Mouse (Mus musculus) c-Kit-positive CD71-positive TER-119-negative erythroid progenitor cells, embryonic 14.5 days (primary cell): ENCODE measurements at regions not wholly inside any gene's neighbourhood (a gene's known extent, or its start where the extent isn't known, plus 50 kb on each side); places are given as distances from the start of the nearest gene placed in this dataset.
"Not testable (repeated sequence)": the region's sequence is repeated elsewhere in the genome, so short reads cannot be mapped to it uniquely, and the experiment has no call there.

Experiments
- DNase-seq: peaks from one replicate; pipeline ENCODE4 v3.0.0-alpha.2; 2013; ENCODE audit warnings: low read depth

DNA sequence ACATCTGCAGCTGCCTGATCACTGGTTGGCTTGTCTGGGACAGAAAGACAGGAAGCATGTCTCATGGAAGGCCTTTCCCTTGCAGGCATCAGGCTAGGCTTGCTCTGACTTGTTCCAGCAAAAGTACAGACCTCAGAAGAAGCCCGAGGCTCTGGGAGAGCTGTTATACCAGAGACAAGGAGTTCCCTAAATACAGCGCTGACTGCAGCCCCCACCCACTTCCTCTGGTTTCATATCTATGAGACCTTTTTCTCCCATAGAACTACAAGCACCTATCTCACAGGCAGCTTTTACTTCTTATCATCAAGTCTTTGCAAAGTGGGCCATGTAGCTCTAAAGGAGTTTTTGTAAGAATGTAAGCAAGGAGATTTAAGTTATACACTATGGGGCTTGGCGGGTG is 312.2 kb upstream of the Vmn1r3 start:
- DNase-seq, result not testable (repeated sequence)

DNA sequence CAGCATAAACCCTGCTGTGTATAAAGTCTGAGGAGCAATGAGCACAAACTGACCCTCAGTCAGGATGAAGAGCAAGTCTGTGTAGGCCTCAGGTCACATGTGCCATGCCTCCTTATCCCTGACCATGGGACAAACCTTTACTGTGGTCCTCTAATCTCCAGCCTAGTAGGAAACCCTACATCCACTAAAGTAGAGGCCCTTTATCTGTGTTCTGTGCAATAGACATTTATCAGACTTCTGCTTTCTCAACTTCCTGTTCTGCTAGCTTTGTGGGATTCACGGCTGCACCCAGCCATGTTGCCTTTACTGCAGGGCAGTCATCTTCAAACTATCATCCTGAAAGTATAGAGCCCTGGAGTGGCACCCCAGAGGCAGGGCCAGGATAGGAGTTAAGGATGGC is 310.8 kb upstream of the Vmn1r3 start:
- DNase-seq, result not testable (repeated sequence)

DNA sequence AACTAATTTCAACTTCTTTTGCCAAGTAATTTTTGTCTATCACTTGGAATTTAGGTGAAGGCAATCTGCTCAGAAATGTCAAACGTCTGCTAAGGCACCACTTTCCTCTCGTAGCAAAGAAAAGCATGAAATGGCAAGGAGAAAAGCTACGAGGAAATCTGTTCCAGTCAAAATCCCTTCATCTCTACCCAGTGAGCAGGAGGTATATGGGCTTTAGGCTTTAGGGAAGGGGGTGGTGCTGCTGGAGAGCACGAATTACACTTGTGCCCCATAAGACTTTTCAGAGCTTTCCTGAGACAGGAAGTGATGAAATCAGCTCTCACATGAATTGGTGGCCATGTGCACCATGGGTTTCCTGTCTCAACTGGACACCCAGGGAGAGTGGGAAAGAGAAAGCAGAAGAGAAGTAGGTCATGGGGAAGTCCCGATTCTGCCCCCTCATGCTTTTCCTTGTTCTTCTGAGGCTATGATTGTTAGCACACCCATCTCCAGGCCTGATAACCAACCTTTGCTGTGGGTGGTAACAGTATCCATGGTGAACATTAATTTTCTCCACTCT is 309.0 kb upstream of the Vmn1r3 start:
- DNase-seq, result not testable (repeated sequence)

DNA sequence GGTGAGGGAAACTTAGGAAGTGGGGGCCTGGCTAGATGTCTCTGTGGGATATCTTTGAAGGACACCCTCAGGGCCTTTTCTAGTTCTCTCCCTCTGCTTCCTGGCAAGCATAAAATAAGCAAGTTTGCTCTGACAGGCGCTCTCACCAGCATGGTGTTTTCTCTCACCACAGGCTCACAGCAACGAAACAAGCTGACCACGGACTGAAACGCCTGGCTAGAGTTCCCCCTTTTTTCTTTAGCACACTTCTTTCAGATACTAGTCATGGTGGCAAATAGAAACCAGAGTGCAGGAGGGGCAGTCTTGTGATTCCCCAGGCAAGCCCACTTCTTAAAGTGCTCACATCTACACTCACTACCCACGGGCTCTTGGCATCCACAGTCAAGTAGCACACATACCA is 305.7 kb upstream of the Vmn1r3 start:
- not testable (repeated sequence) for DNase-seq

DNA sequence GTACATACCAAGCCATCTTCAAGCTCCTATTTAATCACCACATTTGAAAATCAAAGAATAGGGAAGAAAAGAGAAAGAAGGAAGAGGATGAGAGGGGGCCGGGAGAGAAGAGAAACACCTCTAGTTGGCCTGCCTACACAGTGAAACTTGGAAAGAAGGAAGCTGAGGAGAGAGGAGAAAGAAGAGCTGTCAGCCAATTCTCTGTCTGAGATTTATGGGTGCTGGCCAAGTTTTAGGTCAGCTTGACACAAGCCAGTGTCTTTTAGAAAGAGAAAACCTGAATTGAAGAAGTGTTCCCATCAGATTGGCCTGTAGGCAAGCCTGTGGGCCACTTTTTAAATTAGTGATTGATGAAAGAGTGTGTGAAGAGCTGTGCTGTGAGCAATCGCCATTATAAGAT is 296.9 kb upstream of the Vmn1r3 start:
- DNase-seq, result no peak

DNA sequence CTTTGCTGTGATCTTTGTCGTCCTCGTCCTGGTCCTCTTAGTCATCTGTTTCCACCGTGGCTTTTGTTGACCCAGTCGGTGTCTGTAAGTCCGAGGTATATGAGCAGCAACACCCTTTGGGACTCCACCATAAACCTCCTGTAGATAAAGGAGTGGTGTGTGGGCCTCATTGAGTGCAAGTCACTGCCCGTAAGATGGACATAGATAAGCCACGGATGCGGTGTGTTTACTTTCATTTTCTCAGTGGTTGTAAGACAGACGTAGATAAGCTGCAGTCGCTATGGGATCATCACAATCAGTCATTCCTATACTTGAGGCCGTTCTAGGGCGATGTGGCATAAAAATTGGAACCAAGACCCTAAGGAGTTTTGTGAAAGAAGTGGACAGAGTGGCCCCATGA is 271.6 kb upstream of the Vmn1r3 start:
- DNase-seq, result no peak

DNA sequence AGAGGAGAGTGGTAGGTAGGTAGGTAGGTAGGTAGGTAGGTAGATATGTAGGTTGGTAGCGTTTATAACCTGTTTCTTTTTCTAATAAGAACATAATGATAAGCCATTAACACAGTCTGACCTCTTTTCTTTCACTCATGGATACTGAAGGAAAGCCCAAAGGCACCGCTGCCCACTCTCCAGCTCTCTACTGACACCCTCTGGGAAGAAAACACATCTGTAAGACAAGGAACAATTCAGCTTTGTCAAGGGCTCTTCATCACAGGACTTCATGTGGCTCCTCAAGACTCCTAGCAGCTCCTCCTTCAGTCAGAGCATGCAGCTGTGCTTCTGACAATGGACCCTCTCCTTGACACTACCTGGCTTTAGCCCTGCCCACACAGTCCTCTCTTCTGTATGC is 252.2 kb upstream of the Vmn1r3 start:
- DNase-seq, result not testable (repeated sequence)

DNA sequence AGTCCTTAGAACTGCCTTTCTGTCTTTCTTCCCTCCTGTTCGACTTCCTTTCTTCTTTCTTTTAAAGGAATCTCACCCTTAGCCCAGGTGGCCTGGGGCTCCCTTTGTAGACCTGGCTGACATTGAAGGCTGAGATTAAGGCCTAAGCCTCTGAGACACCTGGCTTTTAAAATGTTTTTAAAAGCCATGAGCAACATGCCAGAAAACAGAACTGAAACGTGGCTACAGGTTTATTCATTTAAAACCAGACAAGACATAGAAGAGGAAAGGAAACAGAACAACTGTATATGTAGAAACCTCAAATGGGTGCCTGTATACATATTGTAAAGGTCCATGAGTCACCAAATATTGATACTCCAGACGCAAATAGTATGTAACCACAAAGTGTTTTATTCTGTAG is 242.8 kb upstream of the Vmn1r3 start:
- no peak for DNase-seq

DNA sequence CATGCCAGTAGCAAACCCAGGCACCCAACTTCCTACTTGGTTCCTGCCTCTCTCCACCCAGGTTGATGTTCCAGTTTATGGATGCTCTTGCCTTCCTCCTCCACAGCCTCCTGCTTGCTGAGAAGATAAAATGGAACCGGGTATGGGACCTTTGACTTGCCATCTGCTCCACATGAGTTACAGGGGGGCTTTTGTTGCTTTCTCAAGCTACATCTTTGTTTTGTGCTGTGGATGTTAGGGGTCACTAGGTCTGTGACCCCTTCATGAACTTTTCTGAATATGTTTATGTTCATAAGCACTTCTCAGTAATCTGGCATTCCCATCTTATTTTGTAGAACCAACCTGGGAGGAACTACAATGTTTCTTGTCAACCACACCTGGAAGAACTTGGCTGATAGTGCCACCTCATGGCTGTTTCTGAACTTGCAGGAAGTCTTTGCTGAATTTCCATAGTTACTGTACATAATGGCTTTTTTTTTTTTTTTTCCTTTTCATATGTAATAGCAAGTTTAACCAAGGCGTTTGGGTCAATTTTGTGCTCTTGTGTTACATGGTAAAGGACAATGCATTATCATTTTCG is 234.9 kb upstream of the Vmn1r3 start:
- peak; percentile 36 for DNase-seq

DNA sequence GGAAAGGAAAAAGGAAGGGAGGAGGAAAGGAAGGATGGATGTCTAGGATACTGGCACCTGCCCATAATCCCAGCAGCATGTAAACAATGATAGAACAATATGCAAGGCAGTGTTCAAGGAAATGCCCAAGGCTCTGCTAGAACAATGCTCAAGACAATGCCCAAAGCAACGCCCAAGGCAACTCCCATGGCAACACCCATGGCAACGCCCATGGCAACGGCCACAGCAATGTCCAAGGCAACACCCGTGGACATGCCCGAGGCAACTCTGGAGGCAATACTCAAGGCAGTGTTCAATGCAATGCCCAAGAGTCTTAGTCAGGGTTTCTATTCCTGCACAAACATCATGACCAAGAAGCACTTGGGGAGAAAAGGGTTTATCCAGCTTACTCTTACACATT is 231.5 kb upstream of the Vmn1r3 start:
- DNase-seq, result no peak

DNA sequence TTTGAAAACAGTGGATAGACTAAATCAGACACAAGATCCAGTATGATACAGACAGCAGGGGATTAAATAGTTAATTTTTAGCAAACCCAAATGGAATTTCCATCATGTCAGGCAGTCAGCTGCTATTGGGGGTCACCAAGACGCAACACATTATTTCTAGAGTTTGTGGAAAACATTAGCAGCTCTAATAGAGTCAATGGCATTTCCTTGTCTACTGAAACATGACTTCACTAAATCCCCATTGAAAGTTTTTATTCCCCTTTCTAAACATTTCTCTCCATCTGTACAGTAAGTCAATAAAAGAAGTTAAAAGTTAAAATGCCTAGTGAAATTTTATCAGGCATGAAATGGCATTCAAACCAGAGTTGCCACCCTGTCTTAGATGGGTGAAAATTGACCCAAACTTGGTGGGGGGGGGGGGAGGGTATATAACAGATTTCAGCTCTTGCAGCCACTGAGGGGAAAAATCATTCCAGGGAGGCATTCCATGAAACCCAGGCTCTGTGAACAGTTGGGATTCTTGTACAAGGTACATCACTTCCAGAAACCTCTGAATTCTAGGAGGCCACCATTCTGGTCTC is 229.4 kb upstream of the Vmn1r3 start:
- DNase-seq, result not testable (repeated sequence)

DNA sequence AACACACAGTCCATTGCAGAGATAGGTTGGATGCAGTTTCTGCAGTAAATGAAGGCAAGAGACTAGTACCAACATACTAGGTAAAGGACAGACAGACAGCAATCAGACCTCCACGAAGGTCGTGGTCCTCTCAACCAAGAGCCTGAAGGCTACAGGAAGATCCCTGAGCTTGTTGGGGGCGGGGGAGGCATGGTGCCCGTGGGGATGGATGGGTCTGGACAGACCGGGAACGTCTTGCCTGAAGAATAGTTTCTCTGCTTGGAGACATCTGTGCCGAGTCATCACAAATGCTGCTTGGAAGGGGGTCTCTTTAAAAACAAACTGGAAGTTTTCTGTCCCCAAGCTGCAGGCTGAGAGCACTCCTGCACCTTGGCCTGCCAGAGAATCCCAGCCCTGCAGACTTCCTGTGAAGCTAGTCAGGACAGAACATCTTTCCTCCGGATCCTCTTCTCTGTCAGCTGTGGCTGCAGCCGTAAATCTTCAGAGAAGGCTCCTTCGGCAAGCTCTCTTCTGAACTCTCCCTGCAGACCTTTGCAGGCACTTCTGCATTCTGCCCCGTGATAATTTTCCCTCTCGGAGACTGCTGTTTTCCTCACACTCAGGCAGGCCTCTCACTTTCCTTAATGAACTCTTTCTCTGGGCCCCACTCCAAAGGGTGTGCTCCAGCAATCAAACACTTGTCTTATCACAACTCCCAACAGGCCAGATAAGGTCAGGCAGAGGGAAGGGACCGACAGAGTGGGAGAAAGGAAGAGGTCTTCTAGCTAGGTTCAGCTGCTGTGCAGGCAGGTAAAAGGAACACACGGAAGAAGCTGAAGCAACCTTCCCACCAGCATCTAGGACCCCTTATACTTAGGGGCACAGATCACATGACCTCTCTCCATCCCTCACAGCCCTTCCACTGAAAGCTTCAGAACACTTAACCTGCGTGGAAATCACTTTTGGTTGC is 228.6 kb upstream of the Vmn1r3 start:
- DNase-seq, result no peak

DNA sequence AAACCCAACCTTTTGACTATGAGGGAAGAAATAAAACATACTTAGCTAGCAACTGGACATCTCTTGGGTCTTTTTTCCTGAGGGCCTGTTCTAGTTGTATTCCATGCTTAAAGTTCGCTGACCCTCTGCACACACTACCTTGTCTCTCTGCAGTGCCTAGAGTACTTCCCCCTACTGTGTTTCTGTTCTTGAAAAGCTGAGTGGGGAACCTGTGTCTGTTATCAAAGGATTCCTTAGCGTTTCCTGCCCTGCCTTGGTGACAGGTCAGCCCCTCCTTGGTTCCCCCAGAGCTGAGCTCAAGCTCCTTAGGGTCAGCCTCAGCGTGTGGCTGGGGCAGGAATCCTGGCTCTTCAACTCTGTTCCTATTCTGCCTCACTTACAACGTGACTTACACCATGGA is 227.2 kb upstream of the Vmn1r3 start:
- not testable (repeated sequence) for DNase-seq

DNA sequence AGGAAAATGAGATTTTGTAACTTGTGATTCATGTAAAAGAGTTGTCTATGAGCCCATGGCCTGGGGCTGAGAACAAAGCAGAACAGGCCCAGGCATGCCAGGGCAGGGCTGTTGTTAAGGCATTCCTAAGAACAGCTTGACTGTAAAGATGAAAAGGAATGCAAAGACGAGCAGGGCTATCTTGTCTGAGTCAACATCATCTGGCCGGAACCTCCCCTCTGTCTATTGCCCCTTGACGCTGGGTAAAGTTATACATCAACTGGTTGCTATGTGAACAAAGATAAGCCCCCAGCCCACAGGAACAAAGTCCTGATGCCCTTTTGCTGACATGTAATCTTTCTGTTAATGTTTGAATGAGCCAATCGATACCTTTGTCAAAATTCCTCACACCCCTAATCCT is 217.7 kb upstream of the Vmn1r3 start:
- DNase-seq, result not testable (repeated sequence)

DNA sequence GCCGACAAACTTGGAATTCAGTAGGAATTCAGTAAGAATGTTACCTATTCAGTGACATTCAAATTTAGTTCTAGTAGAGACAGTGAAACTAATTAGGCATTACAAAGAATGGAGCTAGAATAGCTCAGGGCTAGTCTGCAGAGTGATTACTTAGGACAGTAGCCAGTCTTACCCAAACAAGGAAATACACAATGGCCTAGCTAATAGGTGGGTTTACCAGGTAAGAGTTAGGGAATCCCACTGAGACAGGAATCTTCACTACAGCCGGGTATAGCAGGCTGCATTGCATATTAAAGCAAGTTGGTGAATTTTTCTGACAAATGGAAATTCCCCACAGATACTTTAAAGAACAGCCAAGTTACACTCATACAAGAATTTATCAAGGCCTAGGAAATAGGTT is 216.6 kb upstream of the Vmn1r3 start:
- not testable (repeated sequence) for DNase-seq

DNA sequence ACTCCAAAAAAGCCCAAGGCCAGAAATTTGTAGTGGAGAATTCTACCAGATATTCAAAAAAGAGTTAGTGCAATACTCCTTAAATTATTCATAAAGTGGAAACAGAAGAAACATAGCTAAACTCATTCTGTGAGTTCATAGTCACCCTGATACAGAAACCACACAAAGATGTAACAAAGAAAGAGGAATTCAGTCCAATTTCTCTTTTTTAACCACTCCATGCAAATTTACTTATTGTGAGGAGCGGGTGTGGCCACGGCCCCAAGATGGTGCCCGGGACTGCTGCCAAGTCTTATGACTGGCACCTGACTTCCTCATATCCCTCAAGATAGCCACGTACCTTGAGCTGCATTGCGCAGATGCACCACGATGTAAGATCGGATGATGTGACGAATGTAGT is 206.4 kb upstream of the Vmn1r3 start:
- DNase-seq, result not testable (repeated sequence)

DNA sequence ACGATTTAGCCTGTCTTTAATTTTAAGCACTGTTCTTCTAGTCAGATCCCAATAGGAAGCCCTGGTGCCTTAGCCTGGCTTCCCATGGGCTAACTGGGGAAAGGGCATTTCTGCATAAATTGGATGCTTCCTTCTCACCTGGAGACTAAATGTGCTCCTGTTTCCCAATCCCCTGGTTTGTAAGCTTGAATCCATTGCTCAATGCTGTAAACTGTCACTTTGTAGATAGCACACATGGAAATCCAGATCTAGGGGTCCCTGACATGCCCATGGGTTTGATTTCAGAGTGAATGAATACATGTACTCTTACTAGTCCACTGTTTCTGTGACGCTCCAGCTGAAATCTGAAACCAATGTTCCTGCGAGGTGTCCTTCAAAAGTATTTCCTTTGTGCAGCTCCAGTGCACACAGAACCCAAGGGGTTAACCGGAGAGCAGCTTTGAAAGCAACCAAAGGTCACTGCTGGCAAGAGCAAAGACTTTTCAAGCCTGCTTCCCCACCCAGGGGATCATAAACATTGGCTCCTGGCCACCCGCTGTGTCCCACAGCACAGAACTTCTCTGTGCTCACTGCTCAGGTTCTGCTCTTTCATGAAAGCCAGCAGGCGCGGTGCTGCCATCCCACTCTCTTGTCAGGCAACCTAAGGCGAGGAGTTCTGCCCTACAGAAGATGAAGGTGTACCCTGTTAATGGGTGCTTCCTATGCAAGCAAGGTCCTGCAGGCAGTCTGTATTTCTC is 188.0 kb upstream of the Vmn1r3 start:
- DNase-seq, result not testable (repeated sequence)

DNA sequence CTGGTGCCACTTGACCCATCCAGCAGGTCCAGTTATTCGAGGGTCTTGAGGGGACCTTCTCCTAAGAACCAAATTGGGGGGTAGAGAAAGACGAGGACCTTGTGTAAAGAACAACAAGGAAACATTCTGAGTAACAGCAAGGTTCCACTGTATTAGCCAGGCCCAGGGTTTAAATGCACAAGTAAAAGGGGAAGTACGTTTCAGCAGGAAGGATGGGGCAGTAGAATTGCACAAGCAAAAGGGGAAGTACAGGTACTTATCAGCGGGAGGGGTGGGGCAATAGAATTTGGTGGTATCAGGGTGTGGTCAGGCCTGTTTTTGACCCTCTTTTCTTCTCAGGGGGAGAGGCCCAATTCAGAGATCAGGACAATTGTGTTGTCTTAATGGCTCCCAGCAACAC is 182.9 kb upstream of the Vmn1r3 start:
- not testable (repeated sequence) for DNase-seq

DNA sequence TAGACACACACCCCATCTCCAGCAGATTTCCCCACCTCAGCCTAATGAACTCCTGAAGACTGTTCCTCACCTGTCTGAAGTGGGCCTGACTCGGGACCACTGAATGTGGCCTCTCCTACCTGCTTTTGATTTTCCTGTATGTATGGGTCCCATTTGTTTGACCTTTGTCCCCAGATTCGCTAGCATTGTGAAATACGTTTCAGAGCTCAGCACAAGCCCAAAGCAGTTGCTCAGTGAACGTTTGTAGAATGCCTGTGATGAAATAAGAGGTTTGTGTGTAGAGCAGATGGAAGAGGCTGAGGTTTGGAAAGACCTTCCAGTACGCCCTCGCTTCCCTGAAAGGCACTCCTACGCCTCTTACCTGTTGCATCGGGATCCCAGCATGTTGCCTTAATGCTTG is 158.3 kb upstream of the Vmn1r3 start:
- not testable (repeated sequence) for DNase-seq

DNA sequence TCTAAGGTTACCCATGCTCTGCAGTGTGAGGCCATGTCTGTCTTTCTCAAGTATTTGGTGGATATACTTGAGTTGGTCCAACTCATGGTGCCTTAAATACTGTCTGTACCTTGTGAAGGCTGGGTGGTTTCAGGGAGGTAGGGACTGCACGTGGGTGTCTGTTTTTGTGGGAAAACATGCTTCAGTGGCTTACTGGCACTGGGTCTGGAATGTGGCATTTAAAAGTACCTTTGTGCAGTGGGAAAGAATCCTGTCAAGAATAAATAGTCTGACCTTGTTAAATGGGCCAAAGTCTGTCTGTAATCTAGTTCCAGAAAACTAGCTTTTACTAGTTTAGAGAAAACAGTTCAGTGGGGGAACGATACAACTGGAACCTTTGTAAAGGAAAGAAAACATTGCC is 157.5 kb upstream of the Vmn1r3 start:
- DNase-seq, result not testable (repeated sequence)

DNA sequence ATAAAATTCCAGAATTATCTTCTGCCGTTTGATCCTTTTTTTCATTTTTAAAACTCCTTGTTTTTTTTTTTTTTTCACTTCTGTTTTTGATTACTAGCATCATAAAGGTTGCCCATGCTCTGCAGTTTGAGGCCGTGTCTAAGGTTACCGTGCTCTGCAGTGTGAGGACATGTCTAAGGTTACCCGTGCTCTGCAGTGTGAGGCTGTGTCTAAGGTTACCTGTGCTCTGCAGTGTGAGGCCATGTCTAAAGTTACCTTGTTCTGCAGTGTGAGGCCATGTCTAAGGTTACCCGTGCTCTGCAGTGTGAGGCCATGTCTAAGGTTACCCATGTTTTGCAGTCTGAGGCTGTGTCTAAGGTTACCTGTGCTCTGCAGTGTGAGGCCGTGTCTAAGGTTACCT is 157.0 kb upstream of the Vmn1r3 start:
- not testable (repeated sequence) for DNase-seq
